Mouse (Mus musculus): ENCODE measurements at regions not wholly inside any gene's neighbourhood (a gene's known extent, or its start where the extent isn't known, plus 50 kb on each side); places are given as distances from the start of the nearest gene placed in this dataset.
"Not testable (repeated sequence)": the region's sequence is repeated elsewhere in the genome, so short reads cannot be mapped to it uniquely, and the experiment has no call there.

- no peak for DNase-seq (ENCODE audit: low spot score in 2 of 2)
Measured at GRCm38 (mm10) chr7:137522450-137522849, 85.0 kb downstream of the Glrx3 start.

GRCm38 (mm10) chr7:137533476-137533875 lies 96.1 kb downstream of the Glrx3 start:
- no peak for DNase-seq (ENCODE audit: low spot score in 2 of 2)

DNA sequence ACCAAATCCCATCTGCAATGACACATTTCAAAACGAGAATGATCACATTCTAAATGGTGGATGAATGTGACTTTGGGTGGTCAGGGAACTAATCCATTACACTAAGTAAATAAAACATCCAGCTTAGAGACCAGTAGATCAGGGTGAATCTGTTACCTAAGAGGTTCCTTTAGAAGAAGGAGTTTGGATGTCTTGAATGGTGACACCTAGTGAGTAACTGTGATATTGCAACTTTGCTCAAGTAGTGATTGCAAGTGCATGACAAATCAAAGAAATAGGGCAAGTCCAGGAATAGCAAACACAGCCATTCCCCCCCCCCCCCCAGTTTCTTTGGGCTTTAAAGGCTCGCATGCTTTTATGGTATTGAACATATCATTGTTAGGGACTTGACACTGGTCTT lies 112.6 kb downstream of the Glrx3 start:
- peak in 1 of 2 experiments; percentile 20 for DNase-seq (ENCODE audit: low spot score in 2 of 2)

DNA sequence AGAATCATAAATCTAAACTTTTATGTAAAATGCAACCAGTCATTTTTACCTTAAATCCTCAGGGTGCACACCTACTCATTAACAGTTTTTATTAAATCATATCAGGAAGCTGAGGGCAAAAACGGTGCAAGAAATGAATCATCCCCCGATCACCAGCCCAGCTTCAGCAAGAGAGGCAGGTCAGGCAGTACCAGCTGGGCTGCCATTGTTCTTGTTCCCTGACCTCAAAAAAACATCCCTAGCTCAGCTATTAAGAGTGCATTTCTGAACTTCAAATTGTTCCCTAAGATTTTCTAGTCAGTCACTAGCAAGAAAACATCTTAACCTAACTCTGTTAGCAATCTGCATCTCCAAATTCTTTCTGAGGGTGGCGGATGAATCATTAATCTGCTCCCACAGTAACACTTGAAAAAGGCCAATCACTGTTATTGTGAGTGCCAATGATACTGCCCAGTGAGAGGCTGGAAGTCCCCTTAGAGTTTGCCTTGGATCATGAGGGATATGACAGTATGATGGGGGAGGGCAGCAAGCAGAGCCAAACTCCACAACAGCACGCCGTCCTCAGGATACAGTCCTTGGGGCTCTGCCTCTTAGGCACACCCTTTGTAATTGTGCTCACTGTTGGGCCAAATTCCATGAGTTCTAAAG lies 115.3 kb downstream of the Glrx3 start:
- DNase-seq (ENCODE audit: low spot score in 2 of 2), result no peak

- DNase-seq (ENCODE audit: low spot score in 2 of 2), result no peak
Measured at GRCm38 (mm10) chr7:137555481-137555880, 118.1 kb downstream of the Glrx3 start.

GRCm38 (mm10) chr7:137557439-137557838 lies 120.0 kb downstream of the Glrx3 start:
- DNase-seq (ENCODE audit: low spot score in 2 of 2), result no peak

DNA sequence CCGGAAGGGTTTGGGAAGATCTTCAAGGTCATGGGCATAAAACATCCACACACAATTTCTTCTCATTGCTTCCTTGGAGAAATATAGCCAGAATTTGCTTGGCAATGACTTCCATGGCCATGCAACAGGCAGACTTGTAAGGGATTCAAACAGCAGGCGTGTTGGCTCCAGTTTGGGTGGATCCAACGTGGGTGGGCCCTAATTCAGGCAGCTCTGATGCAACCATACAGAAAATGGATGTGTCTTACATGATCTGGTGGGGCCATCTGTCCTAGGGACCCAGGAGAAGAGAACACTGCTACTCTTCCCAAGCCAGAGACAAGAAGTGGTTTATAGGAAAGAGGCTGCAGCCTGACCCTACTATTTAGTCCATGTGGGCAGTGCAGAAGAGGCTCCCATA lies 121.5 kb downstream of the Glrx3 start:
- DNase-seq (ENCODE audit: low spot score in 2 of 2), result peak; percentile 47 to 60

- no peak for DNase-seq (ENCODE audit: low spot score in 2 of 2)
Measured at GRCm38 (mm10) chr7:137570199-137570598, 132.8 kb downstream of the Glrx3 start.

GRCm38 (mm10) chr7:137575491-137575890 lies 138.1 kb downstream of the Glrx3 start:
- DNase-seq (ENCODE audit: low spot score in 2 of 2), result no peak

DNA sequence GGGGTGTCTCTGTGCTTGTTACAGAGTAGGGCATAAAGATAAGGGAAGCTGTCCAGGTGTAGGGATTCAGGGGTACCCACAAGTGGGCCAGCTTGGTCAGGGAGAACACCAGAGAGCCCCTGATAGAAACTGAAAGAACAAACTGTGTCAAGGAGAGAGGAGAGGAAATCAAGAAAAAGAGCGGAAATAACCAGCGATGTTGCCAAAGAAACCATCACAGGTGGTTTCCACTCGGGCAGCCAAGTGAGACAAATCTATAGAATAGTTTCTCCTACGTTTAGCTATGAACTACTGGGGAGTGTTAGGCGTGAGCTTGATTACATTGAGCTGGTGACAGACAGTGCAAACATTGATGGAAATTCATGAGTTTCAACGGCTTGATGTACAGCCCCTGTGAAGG lies 138.8 kb downstream of the Glrx3 start:
- no peak for DNase-seq (ENCODE audit: low spot score in 2 of 2)

GRCm38 (mm10) chr7:137583556-137583955 lies 146.1 kb downstream of the Glrx3 start:
- no peak for DNase-seq (ENCODE audit: low spot score in 2 of 2)

- not testable (repeated sequence) for DNase-seq (ENCODE audit: low spot score in 2 of 2)
Measured at GRCm38 (mm10) chr7:137584916-137585315, 147.5 kb downstream of the Glrx3 start.

- no peak for DNase-seq (ENCODE audit: low spot score in 2 of 2)
Measured at GRCm38 (mm10) chr7:137593570-137593969, 156.2 kb downstream of the Glrx3 start.

DNA sequence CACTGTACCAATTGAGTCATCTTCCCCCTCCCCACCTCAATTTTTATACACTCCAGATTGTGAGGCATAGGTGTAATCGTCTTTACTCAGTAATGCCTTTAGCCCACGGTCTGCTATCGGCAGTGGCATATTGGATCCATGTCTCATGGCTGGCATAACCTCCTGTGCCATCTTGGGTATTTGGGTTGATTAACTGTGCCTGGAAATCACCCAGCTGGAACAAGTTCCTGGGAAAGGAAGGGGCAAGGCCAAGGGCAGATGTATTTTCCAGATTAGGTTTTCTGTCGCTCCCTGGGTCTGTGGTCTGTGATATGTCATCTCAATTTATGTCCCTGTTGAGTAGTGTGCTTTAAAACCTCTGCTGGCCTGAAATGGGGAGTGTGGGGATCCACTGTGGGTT lies 158.2 kb downstream of the Glrx3 start:
- no peak for DNase-seq (ENCODE audit: low spot score in 2 of 2)

- DNase-seq (ENCODE audit: low spot score in 2 of 2), result no peak
Measured at GRCm38 (mm10) chr7:137596161-137596560, 158.7 kb downstream of the Glrx3 start.

- peak; percentile 85 for DNase-seq (ENCODE audit: low spot score in 2 of 2)
Measured at GRCm38 (mm10) chr7:137603039-137603438, 165.6 kb downstream of the Glrx3 start.

GRCm38 (mm10) chr7:137609752-137610151 lies 172.3 kb downstream of the Glrx3 start:
- no peak for DNase-seq (ENCODE audit: low spot score in 2 of 2)

DNA sequence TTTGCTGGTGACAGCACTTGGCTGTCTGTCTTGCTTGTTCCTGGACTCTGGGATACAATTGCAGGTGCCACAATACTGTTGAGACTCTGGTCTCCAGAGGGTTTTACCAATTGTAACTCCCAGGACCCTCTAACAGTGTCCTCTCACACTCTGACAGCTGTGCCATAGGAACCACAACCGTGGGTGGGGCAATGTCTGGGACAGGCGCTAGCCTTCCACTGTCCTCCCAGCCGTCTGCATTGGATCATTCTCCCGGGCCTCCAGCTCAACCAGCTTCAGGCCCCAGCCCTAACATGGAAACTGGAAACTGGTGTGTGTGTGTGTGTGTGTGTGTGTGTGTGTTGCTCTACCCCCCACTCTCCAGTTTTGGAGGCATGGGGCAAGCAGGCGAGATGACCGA lies 173.9 kb downstream of the Glrx3 start:
- DNase-seq (ENCODE audit: low spot score in 2 of 2), result no peak

GRCm38 (mm10) chr7:137611891-137612522 lies 174.6 kb downstream of the Glrx3 start:
- no peak for DNase-seq (ENCODE audit: low spot score in 2 of 2)

- DNase-seq (ENCODE audit: low spot score in 2 of 2), result no peak
Measured at GRCm38 (mm10) chr7:137618406-137619133, 181.2 kb downstream of the Glrx3 start.

GRCm38 (mm10) chr7:137619286-137619789 lies 181.9 kb downstream of the Glrx3 start:
- DNase-seq (ENCODE audit: low spot score in 2 of 2), result no peak

DNA sequence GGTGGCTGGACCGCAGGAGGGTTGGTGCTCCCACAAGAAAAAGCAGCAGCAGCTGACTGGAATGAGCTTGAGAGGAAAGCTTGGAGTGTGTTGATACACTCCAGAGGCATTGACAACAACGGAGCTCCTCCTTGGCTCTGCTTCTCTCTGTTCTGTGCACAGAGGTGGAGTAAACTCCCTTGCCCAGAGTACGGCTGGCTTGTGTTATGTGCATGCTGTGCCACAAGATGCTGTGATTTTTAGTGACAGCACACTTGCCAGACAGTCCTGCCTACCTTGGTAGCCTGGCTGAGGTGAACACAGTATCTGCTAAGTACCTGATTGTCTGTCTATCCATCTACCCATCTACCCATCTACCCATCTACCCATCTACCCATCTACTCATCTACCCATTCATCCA lies 190.9 kb downstream of the Glrx3 start:
- DNase-seq (ENCODE audit: low spot score in 2 of 2), result no peak

DNA sequence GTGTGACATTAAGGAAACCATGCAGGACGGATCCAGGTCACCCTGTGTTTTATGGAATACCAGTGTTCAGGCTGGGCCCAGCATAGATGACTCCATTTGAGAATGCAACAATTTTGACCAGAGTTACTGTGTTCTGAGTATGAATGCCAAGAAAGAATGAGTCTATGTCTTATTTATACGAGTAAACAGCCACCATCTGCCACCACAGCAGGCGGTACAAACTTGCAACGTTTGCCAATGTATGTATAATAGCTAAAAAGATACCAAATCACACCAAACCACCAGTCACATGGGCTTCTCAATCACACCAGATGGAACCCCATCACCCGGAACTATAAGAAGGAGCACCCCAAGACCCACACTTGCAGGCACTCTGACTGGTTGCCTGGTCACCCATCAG lies 192.1 kb downstream of the Glrx3 start:
- DNase-seq (ENCODE audit: low spot score in 2 of 2), result peak; percentile 43 to 68

Measured in right cerebral cortex, adult 2 months (tissue).